Mouse (Mus musculus): ENCODE results near the gene Ptf1a.

The Ptf1a gene

GRCm38 (mm10) chr2:19444931-19445831, at the start of gene Ptf1a:
Gene Ptf1a, plus strand, starts transcription at chr2:19445663.
- no peak for DNase-seq (ENCODE audit: low spot score)

GRCm38 (mm10) chr2:19405409-19405808, 40.1 kb upstream of the Ptf1a start:
- no peak for DNase-seq (ENCODE audit: low spot score)

- DNase-seq (ENCODE audit: low spot score), result no peak
These were observed 38.9 kb upstream of the Ptf1a start for GRCm38 (mm10) chr2:19406531-19406930.

GRCm38 (mm10) chr2:19414222-19414965, 31.1 kb upstream of the Ptf1a start:
- peak; percentile 27 for DNase-seq (ENCODE audit: low spot score)

- DNase-seq (ENCODE audit: low spot score), result peak; percentile 77
These were observed 30.4 kb upstream of the Ptf1a start for GRCm38 (mm10) chr2:19415063-19415521.

GRCm38 (mm10) chr2:19416066-19416465, 29.4 kb upstream of the Ptf1a start:
- DNase-seq (ENCODE audit: low spot score), result no peak

- no peak for DNase-seq (ENCODE audit: low spot score)
These were observed 25.6 kb upstream of the Ptf1a start for GRCm38 (mm10) chr2:19419686-19420345.

- DNase-seq (ENCODE audit: low spot score), result no peak
These were observed 23.2 kb upstream of the Ptf1a start for GRCm38 (mm10) chr2:19422226-19422625.

- no peak for DNase-seq (ENCODE audit: low spot score)
These were observed 22.4 kb upstream of the Ptf1a start for GRCm38 (mm10) chr2:19423086-19423485.

- DNase-seq (ENCODE audit: low spot score), result no peak
These were observed 16.4 kb upstream of the Ptf1a start for GRCm38 (mm10) chr2:19429031-19429430.

GRCm38 (mm10) chr2:19429691-19430690, 15.5 kb upstream of the Ptf1a start:
- no peak for DNase-seq (ENCODE audit: low spot score)

- DNase-seq (ENCODE audit: low spot score), result no peak
These were observed 14.7 kb upstream of the Ptf1a start for GRCm38 (mm10) chr2:19430746-19431145.

GRCm38 (mm10) chr2:19431186-19431585, 14.3 kb upstream of the Ptf1a start:
- DNase-seq (ENCODE audit: low spot score), result no peak

GRCm38 (mm10) chr2:19431614-19432323, 13.7 kb upstream of the Ptf1a start:
- no peak for DNase-seq (ENCODE audit: low spot score)

GRCm38 (mm10) chr2:19444346-19444745, 1.1 kb upstream of the Ptf1a start:
- DNase-seq (ENCODE audit: low spot score), result no peak

- no peak for DNase-seq (ENCODE audit: low spot score)
These were observed 523 bp downstream of the Ptf1a start for GRCm38 (mm10) chr2:19445871-19446501.

GRCm38 (mm10) chr2:19446746-19447145, 1.3 kb downstream of the Ptf1a start:
- DNase-seq (ENCODE audit: low spot score), result no peak

- DNase-seq (ENCODE audit: low spot score), result no peak
These were observed 2.7 kb downstream of the Ptf1a start for GRCm38 (mm10) chr2:19448042-19448700.

GRCm38 (mm10) chr2:19449308-19449707, 3.8 kb downstream of the Ptf1a start:
- DNase-seq (ENCODE audit: low spot score), result no peak

All from lung, postnatal 25 days (tissue).